Mouse (Mus musculus) G1E-ER4 (cell line): ENCODE results near the gene Mknk2. TPM values are rescaled to one million over a fixed set of nuclear protein-coding genes. Genes with fewer than 3 reads are reported as not detected.

Experiments used
- GATA1 ChIP-seq: IDR thresholded peaks from one replicate; pipeline ENCODE4 v1.8.0; 2012; ENCODE audit warnings: low read length, inconsistent platforms
- polyA plus RNA-seq: library from polyadenylated mRNA; stranded (reverse); fragments of >175 nt; gene quantifications from 2 replicates; pipeline ENCODE4 v1.2.3, GENCODE M21; 2012

The Mknk2 gene
- 410 and 459 TPM in 2 replicates for polyA plus RNA-seq

GRCm38 (mm10) chr10:80677942-80678436 lies at the start of gene Mknk2:
TSS of gene Mknk2 (minus strand) at chr10:80678112.
- TF ChIP-seq GATA1: no peak

- no peak for TF ChIP-seq GATA1
Measured at GRCm38 (mm10) chr10:80717281-80717680, 39.4 kb upstream of the Mknk2 start.

GRCm38 (mm10) chr10:80710834-80711233 lies 32.9 kb upstream of the Mknk2 start:
- no peak for TF ChIP-seq GATA1

- TF ChIP-seq GATA1: no peak
Measured at GRCm38 (mm10) chr10:80705479-80705878, 27.6 kb upstream of the Mknk2 start.

GRCm38 (mm10) chr10:80705033-80705432 lies 27.1 kb upstream of the Mknk2 start:
- TF ChIP-seq GATA1: no peak

- TF ChIP-seq GATA1: no peak
Measured at GRCm38 (mm10) chr10:80704418-80704817, 26.5 kb upstream of the Mknk2 start.

- TF ChIP-seq GATA1: no peak
Measured at GRCm38 (mm10) chr10:80703643-80704042, 25.7 kb upstream of the Mknk2 start.

- no peak for TF ChIP-seq GATA1
Measured at GRCm38 (mm10) chr10:80702536-80703390, 24.9 kb upstream of the Mknk2 start.

GRCm38 (mm10) chr10:80701721-80702535 lies 24.0 kb upstream of the Mknk2 start, which contains the start of the genes Mob3a and Izumo4:
TSS of gene Mob3a (minus strand) at chr10:80701977.
TSS of gene Izumo4 (plus strand) at chr10:80702184.
- TF ChIP-seq GATA1: no peak

- TF ChIP-seq GATA1: no peak
Measured at GRCm38 (mm10) chr10:80700732-80701131, 22.8 kb upstream of the Mknk2 start.

GRCm38 (mm10) chr10:80700038-80700504 lies 22.2 kb upstream of the Mknk2 start:
- TF ChIP-seq GATA1: no peak

- no peak for TF ChIP-seq GATA1
Measured at GRCm38 (mm10) chr10:80698605-80699004, 20.7 kb upstream of the Mknk2 start.

- TF ChIP-seq GATA1: peak; percentile 94
Measured at GRCm38 (mm10) chr10:80697812-80698211, 19.9 kb upstream of the Mknk2 start.

GRCm38 (mm10) chr10:80697393-80697787 lies 19.5 kb upstream of the Mknk2 start:
- no peak for TF ChIP-seq GATA1

GRCm38 (mm10) chr10:80696502-80697392 lies 18.8 kb upstream of the Mknk2 start:
- no peak for TF ChIP-seq GATA1
